Mouse (Mus musculus) liver, embryonic 12.5 days (tissue): ENCODE data around the gene Ckb. TPM values are rescaled to one million over a fixed set of nuclear protein-coding genes. Genes with fewer than 3 reads are reported as not detected.

ENCODE experiments used
- ATAC-seq: fragments of 200-750 bp; cut with Nextera tagmentation; 2 replicates; pipeline ENCODE4 v1.8.0; 2017; ENCODE audit warnings: moderate number of reproducible peaks, mild to moderate bottlenecking, moderate library complexity
- H3K27ac ChIP-seq: fragments of 300-500 bp; sonication (generic); 2 replicates; pipeline ENCODE4 v1.5.1; 2016; ENCODE audit warnings: mild to moderate bottlenecking
- H3K27me3 ChIP-seq: fragments of 300-500 bp; sonication (generic); replicated peaks from 2 replicates; pipeline ENCODE4 v1.6.1; 2016; ENCODE audit warnings: mild to moderate bottlenecking, moderate library complexity
- H3K36me3 ChIP-seq: fragments of 300-500 bp; sonication (generic); 2 replicates; pipeline ENCODE4 v1.6.1; 2016; ENCODE audit warnings: mild to moderate bottlenecking, moderate library complexity
- H3K4me1 ChIP-seq: fragments of 300-500 bp; sonication (generic); 2 replicates; pipeline ENCODE4 v1.6.1; 2016
- H3K4me2 ChIP-seq: fragments of 300-500 bp; sonication (generic); 2 replicates; pipeline ENCODE4 v1.6.1; 2016; ENCODE audit warnings: mild to moderate bottlenecking, moderate library complexity
- H3K4me3 ChIP-seq: fragments of 300-500 bp; sonication (generic); 2 replicates; pipeline ENCODE4 v1.5.1; 2016; ENCODE audit warnings: mild to moderate bottlenecking, moderate library complexity
- H3K9ac ChIP-seq: fragments of 300-500 bp; sonication (generic); 2 replicates; pipeline ENCODE4 v1.6.1; 2016; ENCODE audit warnings: mild to moderate bottlenecking, moderate library complexity
- H3K9me3 ChIP-seq: fragments of 300-500 bp; sonication (generic); replicated peaks from 2 replicates; pipeline ENCODE4 v1.6.1; 2016; ENCODE audit warnings: mild to moderate bottlenecking, moderate library complexity
- WGBS: fragments of 180-500 bp; shearing (Covaris S2); methylation state at CpG from one replicate; pipeline ENCODE4 v1.1.7; 2016; ENCODE audit not compliant: insufficient replicate concordance; 5-methylcytosine and 5-hydroxymethylcytosine counted together
- polyA plus RNA-seq: library from polyadenylated mRNA; unstranded; fragments of >200 nt; fragmentation: Nextera tagmentation; extraction: Ambion mirVana; gene quantifications from 2 replicates; pipeline ENCODE4 v1.2.1, GENCODE M21; 2016

Ckb gene
- polyA plus RNA-seq, 1 experiment from 2014 or later = 54.6 TPM

DNA sequence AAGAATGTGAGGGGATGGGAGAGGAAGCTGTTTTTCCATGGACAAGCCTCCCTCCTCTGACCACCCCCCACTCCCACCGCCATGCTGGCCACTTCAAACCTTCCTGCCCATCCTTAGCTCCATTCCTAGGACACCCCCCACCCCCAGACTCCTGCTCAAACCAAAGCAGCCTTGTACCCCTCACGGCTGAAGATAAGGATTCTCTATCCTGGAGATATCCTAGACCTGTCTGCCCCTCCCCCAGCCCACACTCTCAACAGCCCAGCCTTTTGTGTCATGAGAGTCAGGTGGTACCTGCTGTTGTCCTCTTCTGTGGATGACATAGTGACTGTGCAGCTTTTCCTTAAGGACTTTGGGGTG, 15.9 kb upstream of the Ckb start:
- H3K27me3 ChIP-seq = peaks cover 17% of the 10 kb centered on the region; the same call in 1 of the 2 replicates
- H3K4me3 ChIP-seq = no peak overlapping the region
- peaks cover 14% of the 10 kb centered on the region for H3K36me3 ChIP-seq
- H3K4me1 ChIP-seq = peaks cover 23% of the 10 kb centered on the region
- 33% methylated on average over 2 of the region's 2 CpGs for WGBS
- no peak overlapping the region for H3K4me2 ChIP-seq
- no peak overlapping the region for H3K9ac ChIP-seq
- H3K27ac ChIP-seq = no peak overlapping the region
- ATAC-seq = no peak
- H3K9me3 ChIP-seq = no peaks in the 10 kb centered on the region

DNA sequence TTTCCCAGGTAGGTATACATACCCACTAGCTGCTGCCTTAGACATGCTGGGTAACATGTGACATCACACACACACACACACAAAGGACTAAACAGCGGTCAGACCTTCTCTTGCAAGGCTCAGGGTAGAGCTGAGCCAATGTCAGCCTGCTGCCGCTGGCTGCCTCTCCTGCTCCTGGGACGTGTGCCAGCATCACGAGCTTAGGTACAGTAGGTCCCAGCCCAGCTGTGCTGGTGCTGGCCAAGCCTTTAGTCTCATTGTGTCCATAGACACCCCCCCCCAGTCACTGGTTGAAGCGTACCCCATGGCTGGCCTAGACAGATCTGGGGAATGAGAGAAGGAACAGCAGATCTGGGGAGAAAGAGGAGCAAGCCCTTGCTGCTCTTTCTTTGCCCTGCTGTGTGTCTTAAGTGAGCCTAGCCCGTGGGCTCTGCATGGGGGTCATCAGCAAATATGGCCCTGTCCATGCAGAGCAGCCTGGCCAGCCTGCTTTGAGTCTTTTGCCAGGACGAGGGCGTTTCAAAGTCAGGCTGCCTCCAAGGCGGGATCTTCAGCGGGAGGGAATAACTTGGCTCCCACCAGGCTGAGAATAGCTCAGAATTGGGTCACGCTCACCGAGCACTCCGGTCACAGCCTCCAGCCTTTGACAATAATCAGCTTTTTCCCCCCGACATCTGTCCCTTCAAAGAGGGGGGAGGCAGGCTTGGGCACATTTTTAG, 15.4 kb upstream of the Ckb start:
- WGBS = 45% methylated on average over 14 of the region's 14 CpGs
- H3K9ac ChIP-seq = no peak overlapping the region
- ATAC-seq = no peak

DNA sequence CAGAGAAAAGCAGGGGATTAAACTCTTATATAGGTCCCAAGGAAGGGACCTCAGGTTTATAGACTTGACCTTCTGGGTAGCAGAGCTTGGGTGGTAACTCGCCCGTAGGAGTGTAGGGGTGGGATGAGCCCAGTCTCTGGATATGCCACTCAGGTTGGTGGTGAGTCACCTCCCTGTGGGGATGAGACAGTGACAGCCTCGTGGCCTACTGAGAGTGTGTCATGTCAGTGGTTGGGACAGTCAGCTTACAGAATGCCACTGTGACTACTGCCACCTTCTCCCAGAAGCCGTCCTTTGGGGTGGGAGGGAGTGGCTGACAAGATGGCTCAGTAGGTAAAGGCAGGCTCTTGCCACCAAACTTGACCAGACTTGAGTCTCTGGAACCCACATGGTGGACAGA, 14.3 kb upstream of the Ckb start:
- H3K9ac ChIP-seq = no peak overlapping the region
- ATAC-seq = no peak
- H3K36me3 ChIP-seq = peaks cover 31% of the 10 kb centered on the region
- H3K9me3 ChIP-seq = no peaks in the 10 kb centered on the region
- H3K4me1 ChIP-seq = peaks cover 15% of the 10 kb centered on the region
- WGBS = 63% methylated on average over 4 of the region's 4 CpGs
- no peak overlapping the region for H3K4me3 ChIP-seq
- peaks cover 17% of the 10 kb centered on the region; the same call in 1 of the 2 replicates for H3K27me3 ChIP-seq
- H3K4me2 ChIP-seq = no peak overlapping the region
- no peak overlapping the region for H3K27ac ChIP-seq

More for the DNA sequence above, 15.4 kb upstream of the Ckb start:
- peaks cover 17% of the 10 kb centered on the region; the same call in 1 of the 2 replicates for H3K27me3 ChIP-seq
- H3K27ac ChIP-seq = no peak overlapping the region
- H3K36me3 ChIP-seq = peaks cover 19% of the 10 kb centered on the region
- H3K9me3 ChIP-seq = no peaks in the 10 kb centered on the region
- H3K4me3 ChIP-seq = no peak overlapping the region
- peaks cover 23% of the 10 kb centered on the region for H3K4me1 ChIP-seq
- no peak overlapping the region for H3K4me2 ChIP-seq

DNA sequence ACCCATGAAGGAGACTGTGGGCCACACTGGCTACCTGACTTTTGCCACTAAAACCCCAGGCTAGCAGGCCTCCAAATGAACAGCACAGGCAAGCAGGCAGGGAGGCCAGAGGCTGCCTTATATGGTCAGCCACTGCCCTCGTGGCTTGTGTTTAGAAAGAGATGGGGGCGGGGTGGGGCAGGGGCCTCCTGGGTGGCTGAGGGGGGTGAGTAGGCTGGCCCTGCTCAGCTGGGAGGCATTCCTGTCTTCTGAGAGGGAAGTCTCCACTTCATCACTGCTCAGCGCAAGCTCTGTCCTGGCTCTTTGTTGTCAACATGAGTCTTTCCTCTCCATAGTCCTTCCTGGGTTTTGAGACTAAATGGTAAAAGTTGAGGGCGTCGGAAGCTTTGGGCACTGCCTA, 10.7 kb upstream of the Ckb start:
- peaks cover 8% of the 10 kb centered on the region; the same call in 1 of the 2 replicates for H3K27me3 ChIP-seq
- no peak overlapping the region for H3K27ac ChIP-seq
- H3K4me3 ChIP-seq = no peak overlapping the region
- H3K36me3 ChIP-seq = peaks cover 52% of the 10 kb centered on the region
- H3K9me3 ChIP-seq = no peaks in the 10 kb centered on the region
- H3K4me1 ChIP-seq = peaks cover 37% of the 10 kb centered on the region
- no peak overlapping the region for H3K9ac ChIP-seq
- no peak overlapping the region for H3K4me2 ChIP-seq
- 59% methylated on average over 5 of the region's 5 CpGs for WGBS
- ATAC-seq = no peak

DNA sequence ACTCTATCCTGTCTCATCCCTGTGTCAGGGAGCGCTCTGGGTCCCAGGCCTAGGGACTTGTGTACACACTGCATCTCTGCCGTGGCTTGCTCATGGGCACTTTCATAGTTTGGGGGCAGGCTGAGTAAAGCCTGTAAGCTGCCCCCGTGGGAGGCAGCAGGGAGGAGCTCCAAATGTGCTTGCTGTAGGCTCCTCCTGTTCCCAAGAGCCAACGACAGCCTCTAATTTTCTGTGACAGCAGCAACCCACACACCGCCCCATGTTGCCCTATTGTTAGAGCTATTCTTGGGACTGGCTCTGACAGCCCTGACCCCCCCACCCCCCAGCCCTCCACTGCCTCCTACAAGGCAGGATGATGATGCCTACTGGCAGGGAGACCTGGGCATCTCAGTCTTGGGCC, 9.9 kb upstream of the Ckb start:
- no peak overlapping the region for H3K27ac ChIP-seq
- peaks cover 40% of the 10 kb centered on the region for H3K4me1 ChIP-seq
- no peak for ATAC-seq
- no peaks in the 10 kb centered on the region for H3K9me3 ChIP-seq
- no peak overlapping the region for H3K4me2 ChIP-seq
- H3K4me3 ChIP-seq = no peak overlapping the region
- peaks cover under 1% of the 10 kb centered on the region; the same call in 1 of the 2 replicates for H3K27me3 ChIP-seq
- peaks cover 52% of the 10 kb centered on the region for H3K36me3 ChIP-seq
- WGBS = 80% methylated on average over 5 of the region's 5 CpGs
- no peak overlapping the region for H3K9ac ChIP-seq

DNA sequence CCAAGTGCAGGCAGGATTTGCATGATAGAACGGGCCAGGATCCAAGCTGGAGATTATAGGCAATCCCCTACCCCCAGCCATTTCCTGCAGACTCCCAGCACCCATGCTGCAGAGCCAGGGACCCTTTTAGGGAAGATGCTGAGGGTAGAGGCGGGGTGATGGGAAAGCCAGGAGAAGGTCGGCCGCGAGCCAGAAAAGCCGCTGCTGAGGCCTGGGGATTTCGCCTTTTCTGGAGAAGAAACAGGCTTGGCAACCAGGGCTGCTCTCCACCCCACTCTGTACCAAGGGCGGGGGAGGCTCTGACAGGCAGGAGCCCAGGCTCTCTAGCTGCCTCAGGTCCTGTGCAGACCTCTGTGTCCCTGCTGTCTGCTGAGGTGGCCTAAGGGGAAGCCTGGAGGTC, 9.2 kb upstream of the Ckb start:
- no peaks in the 10 kb centered on the region; the same call in 1 of the 2 replicates for H3K27me3 ChIP-seq
- WGBS = 75% methylated on average over 8 of the region's 8 CpGs
- H3K4me2 ChIP-seq = no peak overlapping the region
- no peak for ATAC-seq
- H3K9ac ChIP-seq = no peak overlapping the region
- H3K27ac ChIP-seq = no peak overlapping the region
- peaks cover 52% of the 10 kb centered on the region for H3K36me3 ChIP-seq
- H3K9me3 ChIP-seq = no peaks in the 10 kb centered on the region
- H3K4me1 ChIP-seq = peaks cover 45% of the 10 kb centered on the region
- no peak overlapping the region for H3K4me3 ChIP-seq

DNA sequence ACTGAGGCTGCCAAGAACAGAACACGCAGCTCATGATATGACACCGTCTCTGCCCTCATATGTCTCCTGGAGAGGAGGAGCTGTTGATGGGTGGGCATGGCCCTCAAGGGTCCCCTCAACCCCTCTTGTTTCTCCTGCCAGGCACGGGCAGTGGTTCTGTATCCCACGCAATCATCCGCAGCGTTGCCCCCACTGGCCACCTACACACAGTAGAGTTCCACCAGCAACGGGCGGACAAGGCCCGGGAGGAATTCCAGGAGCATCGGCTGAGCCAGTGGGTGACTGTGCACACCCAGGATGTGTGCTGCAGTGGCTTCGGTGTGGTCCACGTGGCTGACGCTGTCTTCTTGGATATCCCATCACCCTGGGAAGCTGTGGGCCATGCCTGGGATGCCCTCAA, 8.5 kb upstream of the Ckb start:
- Histone ChIP-seq H3K9me3 (no peaks in the 10 kb centered on the region), H3K27ac (no peak overlapping the region), H3K27me3 (peaks cover 6% of the 10 kb centered on the region; the same call in 1 of the 2 replicates), H3K4me3 (no peak overlapping the region), H3K4me2 (no peak overlapping the region), H3K36me3 (peaks cover 52% of the 10 kb centered on the region), H3K9ac (no peak overlapping the region), H3K4me1 (peaks cover 50% of the 10 kb centered on the region)
- ATAC-seq = no peak
- 90% methylated on average over 13 of the region's 13 CpGs for WGBS

DNA sequence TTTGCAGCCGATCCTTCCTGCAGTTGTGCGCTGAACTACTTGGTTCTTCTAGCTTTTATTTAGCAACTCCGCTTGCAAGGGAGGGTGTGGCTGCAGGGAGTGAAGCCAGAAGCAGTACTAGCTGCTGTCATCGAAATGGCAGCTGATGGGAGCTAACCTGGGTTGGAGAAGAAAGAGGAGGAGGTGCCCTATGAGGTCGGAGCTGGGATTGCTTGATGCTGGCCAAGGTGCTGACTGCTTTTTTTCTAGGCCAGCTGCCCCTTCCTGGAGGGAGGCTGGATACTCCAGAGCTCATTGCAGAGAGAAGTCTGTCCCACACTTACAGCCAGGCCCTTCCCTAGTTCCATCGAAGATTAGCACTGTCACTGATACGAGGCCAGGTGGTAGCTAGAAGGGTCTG, 6.9 kb upstream of the Ckb start:
- Histone ChIP-seq H3K36me3 (peaks cover 47% of the 10 kb centered on the region), H3K27ac (0 out of 2 replicates have a peak overlapping the region, but pooled peaks have one; percentile 88), H3K4me1 (peaks cover 57% of the 10 kb centered on the region), H3K4me2 (peak overlapping the region; percentile 91), H3K9me3 (no peaks in the 10 kb centered on the region), H3K9ac (peak overlapping the region; percentile 82), H3K4me3 (peak overlapping the region; percentile 93), H3K27me3 (peaks cover 21% of the 10 kb centered on the region)
- no peak for ATAC-seq
- 17% methylated on average over 7 of the region's 7 CpGs for WGBS

DNA sequence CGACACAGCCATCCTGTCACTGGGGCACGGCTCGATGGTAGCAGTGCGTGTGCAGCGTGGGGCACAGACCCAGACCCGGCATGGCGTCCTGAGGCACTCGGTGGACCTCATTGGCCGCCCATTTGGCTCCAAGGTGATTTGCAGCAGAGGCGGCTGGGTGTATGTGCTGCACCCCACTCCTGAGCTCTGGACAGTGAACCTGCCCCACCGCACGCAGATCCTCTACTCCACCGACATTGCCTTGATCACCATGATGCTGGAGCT, 6.5 kb upstream of the Ckb start:
- ATAC-seq = 0 out of 2 replicates have a peak, but pooled peaks have one; percentile 1

DNA sequence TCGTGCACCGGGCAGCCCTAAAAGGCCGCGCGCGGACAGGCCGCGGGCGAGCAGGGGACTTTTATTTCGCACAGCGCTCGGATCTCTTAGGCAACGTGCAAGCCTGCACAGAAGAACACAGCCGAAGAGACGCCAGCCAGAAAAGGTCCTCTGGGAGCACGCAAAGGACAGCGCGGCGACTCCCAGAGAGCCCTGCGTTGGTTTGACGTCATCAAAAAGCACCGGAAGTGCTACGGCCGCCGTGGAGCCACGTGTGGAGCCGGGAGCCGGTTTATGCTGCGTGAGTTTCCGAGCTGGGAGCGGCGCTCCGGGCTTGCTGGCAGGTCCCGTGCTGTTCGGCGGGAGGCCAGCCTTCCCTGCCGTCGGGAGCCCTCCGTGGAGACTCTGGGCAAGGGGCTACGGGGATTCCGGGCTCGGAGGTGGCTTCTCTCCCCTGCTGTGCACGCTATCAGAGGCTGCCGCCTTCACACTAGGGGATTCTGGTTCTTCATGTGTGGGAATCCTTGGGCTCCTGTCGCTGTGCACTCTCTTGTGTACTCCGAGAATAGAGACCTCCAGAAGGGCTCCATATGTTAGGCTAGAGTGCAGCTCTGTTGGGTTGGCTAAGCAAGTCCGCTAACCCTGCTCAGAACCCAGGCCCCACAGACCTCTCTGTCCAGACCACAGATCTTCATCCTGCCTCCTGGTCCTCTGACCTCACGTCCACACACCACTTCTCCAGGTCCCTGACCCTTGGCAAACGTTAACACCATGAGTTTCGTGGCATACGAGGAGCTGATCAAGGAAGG, 5.9 kb upstream of the Ckb start, which contains the start of gene Trmt61a:
Gene Trmt61a, plus strand, starts transcription at position 224 of the 788 bp plus-strand sequence.
- Histone ChIP-seq H3K4me3 (peak within 1 kb of the TSS; percentile 93), H3K27ac (peak within 1 kb of the TSS; percentile 88), H3K4me1 (peaks cover 56% of the 10 kb centered on the region), H3K9ac (peak within 1 kb of the TSS; percentile 82), H3K27me3 (peaks cover 30% of the 10 kb centered on the region), H3K36me3 (peaks cover 38% of the 10 kb centered on the region), H3K9me3 (no peaks in the 10 kb centered on the region), H3K4me2 (peak within 1 kb of the TSS; percentile 91)
- under 1% methylated on average over 51 of the region's 51 CpGs for WGBS
- peak; percentile 84 for ATAC-seq

More for the DNA sequence above, 6.5 kb upstream of the Ckb start:
- peak overlapping the region; percentile 91 for H3K4me2 ChIP-seq
- WGBS = 3% methylated on average over 13 of the region's 13 CpGs
- no peaks in the 10 kb centered on the region for H3K9me3 ChIP-seq
- peaks cover 43% of the 10 kb centered on the region for H3K36me3 ChIP-seq
- H3K27me3 ChIP-seq = peaks cover 25% of the 10 kb centered on the region
- peak overlapping the region; percentile 88; the same call in 1 of the 2 replicates for H3K27ac ChIP-seq
- peaks cover 57% of the 10 kb centered on the region for H3K4me1 ChIP-seq
- H3K4me3 ChIP-seq = peak overlapping the region; percentile 93
- H3K9ac ChIP-seq = peak overlapping the region; percentile 82

DNA sequence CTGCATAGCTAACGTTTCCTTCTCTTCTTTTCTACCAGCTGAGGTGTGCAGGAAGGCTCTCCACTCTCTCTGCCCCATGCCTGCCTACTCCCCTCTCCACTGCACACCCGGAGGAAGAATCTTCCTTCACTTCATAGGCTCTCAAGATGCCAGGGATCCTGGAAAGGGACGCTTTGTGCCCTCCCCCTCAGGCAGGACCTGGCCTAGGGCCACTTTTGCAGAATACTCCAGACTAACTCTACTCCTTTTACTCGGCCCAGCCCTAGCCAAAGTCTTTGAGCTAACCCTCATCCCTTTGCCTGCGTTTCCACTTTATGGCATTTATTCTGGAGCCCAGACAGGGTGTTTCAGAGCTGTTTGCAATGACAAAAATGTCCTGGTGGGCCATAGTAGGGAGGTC, 5.3 kb upstream of the Ckb start:
- Histone ChIP-seq H3K27me3 (peaks cover 37% of the 10 kb centered on the region), H3K36me3 (peaks cover 31% of the 10 kb centered on the region), H3K4me3 (peak overlapping the region; percentile 93), H3K9me3 (no peaks in the 10 kb centered on the region), H3K4me1 (peaks cover 56% of the 10 kb centered on the region), H3K9ac (peak overlapping the region; percentile 82), H3K27ac (peak overlapping the region; percentile 88), H3K4me2 (peak overlapping the region; percentile 91)
- 31% methylated on average over 5 of the region's 5 CpGs for WGBS
- ATAC-seq = no peak
